Comparison of ENCODE assay signal across 8 mouse cellular contexts in the genomic region with DNA sequence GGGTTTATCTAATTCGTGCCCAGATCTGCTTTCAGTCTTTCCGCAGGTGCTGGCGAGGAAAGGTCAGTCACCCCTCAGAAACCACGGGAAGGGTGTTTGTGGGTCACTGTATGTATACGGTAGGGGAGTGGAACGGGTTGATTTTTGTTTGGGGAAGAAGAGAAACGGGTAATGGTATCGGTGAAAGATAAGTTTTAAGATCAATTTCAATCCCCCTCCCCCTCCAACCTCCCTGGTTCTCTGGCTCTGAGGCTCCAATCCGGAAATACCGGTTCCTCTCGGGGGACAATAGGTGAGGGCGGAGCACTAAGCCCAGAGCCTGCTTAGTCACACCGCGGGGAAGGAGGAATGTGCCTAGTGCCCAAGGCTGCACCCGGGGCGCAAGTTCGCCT. TPM values are rescaled to one million over a fixed set of nuclear protein-coding genes. Genes with fewer than 3 reads are reported as not detected.
A peak's percentile ranks its signal among the peaks of the same experiment; 100 is the strongest.
DNase-seq lines count a peak whose midpoint lies in the region; ATAC-seq lines count a peak whose summit lies in the region.

No protein-coding gene starts in this region.

- intact Hi-C loops in heart, postnatal 10 days (cut with DNase I) = loop anchor here (2.0 kb wide), 2 partner anchors 28 to 40 kb away; no protein-coding TSS in a partner anchor

- H3K4me2 ChIP-seq in embryonic facial prominence, embryonic 11.5 days (ENCODE audit: low read depth, low read length) = peak overlapping the region; percentile 86

- no peak overlapping the region for H3K27ac ChIP-seq in embryonic facial prominence, embryonic 11.5 days (replicated peaks; ENCODE audit: low read depth, low read length)

- under 1% methylated on average over 17 of the region's 17 CpGs for WGBS in embryonic facial prominence, embryonic 11.5 days

- peak; percentile 12 for DNase-seq in gastrocnemius, adult 18-20 months (ENCODE audit: low spot score)
- no peak for DNase-seq in gastrocnemius, postnatal 4 days (ENCODE audit: low spot score in 2 of 2)
- DNase-seq in embryonic facial prominence, embryonic 11.5 days (ENCODE audit: low spot score) = peak; percentile 81
- peak; percentile 55 to 64 for DNase-seq in heart, postnatal 10 days
- DNase-seq in kidney, postnatal 36 days = peak; percentile 80 to 84
- DNase-seq in testis, postnatal 14 days (ENCODE audit: low spot score) = peak; percentile 61
- DNase-seq in layer of hippocampus, adult 18-20 months (ENCODE audit: low spot score in 2 of 2) = no peak

- H3K4me3 ChIP-seq in embryonic facial prominence, embryonic 11.5 days (ENCODE audit: low read depth, low read length) = peak overlapping the region; percentile 38
- H3K4me3 ChIP-seq in megakaryocyte, embryonic 14.5 days (replicated peaks) = peak overlapping the region; percentile 91

- H3K36me3 ChIP-seq in embryonic facial prominence, embryonic 11.5 days (replicated peaks; ENCODE audit: control insufficient read depth, insufficient read depth, low read depth, low read length) = no peaks in the 10 kb centered on the region
- no peaks in the 10 kb centered on the region for H3K36me3 ChIP-seq in megakaryocyte, embryonic 14.5 days (replicated peaks; ENCODE audit: low read length)

- peak; percentile 61 for ATAC-seq in embryonic facial prominence, embryonic 11.5 days (replicated peaks; ENCODE audit: insufficient number of reproducible peaks, low FRiP score, low TSS enrichment, low read depth)

- peaks cover 11% of the 10 kb centered on the region for H3K27me3 ChIP-seq in embryonic facial prominence, embryonic 11.5 days (ENCODE audit: control insufficient read depth, insufficient read depth, low read length)
- peaks cover 20% of the 10 kb centered on the region for H3K27me3 ChIP-seq in megakaryocyte, embryonic 14.5 days (replicated peaks)

- H3K9me3 ChIP-seq in embryonic facial prominence, embryonic 11.5 days (replicated peaks; ENCODE audit: control insufficient read depth, low read length) = no peaks in the 10 kb centered on the region
- H3K9me3 ChIP-seq in megakaryocyte, embryonic 14.5 days = no peaks in the 10 kb centered on the region

- no peaks in the 10 kb centered on the region for H3K4me1 ChIP-seq in embryonic facial prominence, embryonic 11.5 days (ENCODE audit: control insufficient read depth, insufficient read depth, low read length)
- H3K4me1 ChIP-seq in megakaryocyte, embryonic 14.5 days = peaks cover 14% of the 10 kb centered on the region

- H3K9ac ChIP-seq in embryonic facial prominence, embryonic 11.5 days (replicated peaks; ENCODE audit: low read length) = no peak overlapping the region; the same call in 1 of the 2 replicates

RNA-seq across cellular contexts. Expression of a gene that starts 0.5 kb away (rescaled TPM):
- 1 to 10 TPM; 2.9 to 5.2 TPM for total RNA-seq in gastrocnemius, adult 18-20 months (2021)
- total RNA-seq in gastrocnemius, postnatal 4 days (2021) = 10 to 100 TPM; 15.8 to 19.5 TPM
- polyA plus RNA-seq in embryonic facial prominence, embryonic 11.5 days (2014; fragmentation: Nextera tagmentation; extraction: Ambion mirVana) = 22.4 and 24.5 TPM in 2 replicates
- total RNA-seq in heart, postnatal 10 days (2021) = 10 to 100 TPM; 28.3 to 33.3 TPM
- 1.2 and 8.9 TPM in 2 replicates for polyA plus RNA-seq in megakaryocyte, embryonic 14.5 days (2012; ENCODE audit: insufficient read depth, low replicate concordance)
- 10 to 100 TPM; 21.8 to 23.2 TPM for total RNA-seq in layer of hippocampus, adult 18-20 months (2021)

RNA-seq across cellular contexts. Expression of a gene that starts 55.1 kb away (rescaled TPM):
- 10 to 100 TPM; 18.0 to 19.2 TPM for total RNA-seq in gastrocnemius, adult 18-20 months (2021)
- total RNA-seq in gastrocnemius, postnatal 4 days (2021) = 10 to 100 TPM; 21.9 to 22.2 TPM
- polyA plus RNA-seq in embryonic facial prominence, embryonic 11.5 days (2014; fragmentation: Nextera tagmentation; extraction: Ambion mirVana) = 58.0 and 61.8 TPM in 2 replicates
- 10 to 100 TPM; 30.9 to 31.3 TPM for total RNA-seq in heart, postnatal 10 days (2021)
- 35.9 and 43.3 TPM in 2 replicates for polyA plus RNA-seq in megakaryocyte, embryonic 14.5 days (2012; ENCODE audit: insufficient read depth, low replicate concordance)
- 1 to 10 TPM; 6.9 to 9.5 TPM for total RNA-seq in layer of hippocampus, adult 18-20 months (2021)

Comparison
In these comparisons a context has a peak if more than half of its experiments do, and no peak if none do; other contexts are left out.
1. DNase-seq: peak in gastrocnemius, adult 18-20 months (single experiment), embryonic facial prominence, embryonic 11.5 days (single experiment), heart, postnatal 10 days (2 of 2), kidney, postnatal 36 days (2 of 2) and testis, postnatal 14 days (single experiment); none in gastrocnemius, postnatal 4 days (0 of 2) and layer of hippocampus, adult 18-20 months (0 of 2).